Mouse (Mus musculus) lung, embryonic 15.5 days (tissue): ENCODE results near the gene Gm2042. TPM values are rescaled to one million over a fixed set of nuclear protein-coding genes. Genes with fewer than 3 reads are reported as not detected.
"Not testable (repeated sequence)": the region's sequence is repeated elsewhere in the genome, so short reads cannot be mapped to it uniquely, and the experiment has no call there.

Source experiments
- ATAC-seq: fragments of 200-750 bp; cut with Nextera tagmentation; 2 replicates; pipeline ENCODE4 v1.8.0; 2017; ENCODE audit warnings: moderate number of reproducible peaks, borderline replicate concordance; ENCODE audit not compliant: low FRiP score, low TSS enrichment; ENCODE audit errors: extremely low read depth
- H3K27ac ChIP-seq: fragments of 300-500 bp; sonication (generic); 2 replicates; pipeline ENCODE4 v1.5.1; 2015; ENCODE audit warnings: moderate library complexity, mild to moderate bottlenecking, inconsistent platforms
- H3K27me3 ChIP-seq: fragments of 300-500 bp; sonication (generic); 2 replicates; pipeline ENCODE4 v1.6.1; 2015; ENCODE audit warnings: inconsistent platforms
- H3K36me3 ChIP-seq: fragments of 300-500 bp; sonication (generic); 2 replicates; pipeline ENCODE4 v1.6.1; 2015; ENCODE audit warnings: inconsistent platforms
- H3K4me1 ChIP-seq: fragments of 300-500 bp; sonication (generic); 2 replicates; pipeline ENCODE4 v1.6.1; 2015; ENCODE audit warnings: inconsistent platforms
- H3K4me2 ChIP-seq: fragments of 300-500 bp; sonication (generic); 2 replicates; pipeline ENCODE4 v1.6.1; 2015; ENCODE audit warnings: inconsistent platforms, mild to moderate bottlenecking, moderate library complexity
- H3K4me3 ChIP-seq: fragments of 300-500 bp; sonication (generic); 2 replicates; pipeline ENCODE4 v1.5.1; 2015; ENCODE audit warnings: mild to moderate bottlenecking, inconsistent platforms
- H3K9ac ChIP-seq: fragments of 300-500 bp; sonication (generic); 2 replicates; pipeline ENCODE4 v1.6.1; 2015; ENCODE audit warnings: inconsistent platforms
- H3K9me3 ChIP-seq: fragments of 300-500 bp; sonication (generic); 2 replicates; pipeline ENCODE4 v1.6.1; 2016; ENCODE audit warnings: inconsistent platforms
- WGBS: fragments of 180-500 bp; shearing (Covaris S2); methylation state at CpG from one replicate; pipeline ENCODE4 v1.1.7; 2015; 5-methylcytosine and 5-hydroxymethylcytosine counted together
- polyA plus RNA-seq: library from polyadenylated mRNA; unstranded; fragments of >200 nt; fragmentation: Nextera tagmentation; extraction: Ambion mirVana; gene quantifications from 2 replicates; pipeline ENCODE4 v1.2.1, GENCODE M21; 2015

Gm2042 gene
- polyA plus RNA-seq, result not detected in 2 replicates

DNA sequence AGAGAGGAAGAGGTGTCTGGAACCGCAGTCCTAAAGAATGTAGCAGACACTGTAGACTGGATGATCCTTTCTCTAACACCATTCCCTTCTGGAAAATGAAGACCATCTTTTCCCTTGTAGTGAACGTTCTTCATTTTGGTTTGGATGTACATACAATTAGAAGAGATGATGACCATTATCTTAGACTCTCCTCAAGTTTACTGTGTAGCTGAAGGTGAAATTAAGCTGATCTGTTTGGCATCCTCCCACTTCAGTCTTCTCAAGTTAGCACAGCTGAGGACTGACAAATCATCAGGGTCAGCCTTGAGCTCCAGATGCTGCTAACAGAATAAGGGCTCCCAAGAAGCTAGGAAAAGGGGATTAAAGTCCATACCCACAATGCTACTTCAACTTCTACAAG lies at the start of gene Gm2042:
TSS of gene Gm2042 (plus strand) at position 301 of the 400 bp plus-strand sequence.
- not testable (repeated sequence) for H3K27ac ChIP-seq, H3K9me3 ChIP-seq, H3K4me2 ChIP-seq, ATAC-seq, H3K36me3 ChIP-seq, H3K4me3 ChIP-seq, H3K4me1 ChIP-seq, H3K9ac ChIP-seq, H3K27me3 ChIP-seq
- 77% methylated on average over 2 of the region's 2 CpGs for WGBS

DNA sequence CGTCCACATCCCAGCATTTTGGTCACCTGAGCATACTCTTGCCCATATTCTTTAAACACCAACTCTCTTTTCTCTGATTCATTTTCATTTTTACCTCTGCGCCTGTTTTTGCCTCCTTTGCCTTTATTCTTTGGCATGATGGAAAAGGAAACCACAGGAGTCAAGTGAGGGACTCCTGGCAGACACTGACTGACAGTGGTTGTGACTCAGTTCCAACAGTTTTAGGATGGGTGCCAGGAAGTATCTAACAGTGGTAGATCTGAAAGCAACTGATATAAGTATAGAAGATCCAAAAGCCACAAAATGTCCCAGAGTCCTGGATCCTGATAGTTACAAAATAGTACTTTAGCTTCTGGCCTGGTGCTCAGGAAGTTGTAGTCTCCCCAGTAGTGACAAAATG lies 34.2 kb upstream of the Gm2042 start, which contains the start of gene Gm2035:
TSS of gene Gm2035 (minus strand) at position 137 of the 400 bp plus-strand sequence.
- H3K27ac ChIP-seq, H3K4me1 ChIP-seq, H3K36me3 ChIP-seq, H3K9me3 ChIP-seq, ATAC-seq, H3K4me2 ChIP-seq, H3K4me3 ChIP-seq, H3K27me3 ChIP-seq, H3K9ac ChIP-seq: not testable (repeated sequence)
- 75% methylated on average over 2 of the region's 2 CpGs for WGBS

DNA sequence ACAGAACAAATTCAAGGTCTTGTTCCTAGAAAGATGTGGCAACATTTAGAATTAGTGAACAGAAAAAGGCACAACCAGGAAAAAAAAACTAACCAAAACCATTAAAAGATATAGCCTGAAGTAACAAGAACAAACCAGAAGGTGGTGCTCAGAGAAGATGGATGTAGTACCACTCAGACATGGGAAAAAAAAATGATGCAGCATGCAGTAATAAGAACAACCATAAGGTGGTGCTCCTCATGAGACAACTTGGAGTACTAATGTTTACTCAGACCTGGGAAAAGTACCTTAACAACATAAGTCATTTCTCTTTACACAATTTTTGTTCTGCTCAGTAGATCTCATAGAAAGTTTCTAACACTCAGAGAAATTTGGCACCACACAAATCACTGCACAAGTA lies 30.1 kb downstream of the Gm2042 start:
- H3K4me1 ChIP-seq, H3K27me3 ChIP-seq, H3K4me2 ChIP-seq, H3K4me3 ChIP-seq, ATAC-seq, H3K36me3 ChIP-seq, H3K9ac ChIP-seq, H3K27ac ChIP-seq, H3K9me3 ChIP-seq: not testable (repeated sequence)

DNA sequence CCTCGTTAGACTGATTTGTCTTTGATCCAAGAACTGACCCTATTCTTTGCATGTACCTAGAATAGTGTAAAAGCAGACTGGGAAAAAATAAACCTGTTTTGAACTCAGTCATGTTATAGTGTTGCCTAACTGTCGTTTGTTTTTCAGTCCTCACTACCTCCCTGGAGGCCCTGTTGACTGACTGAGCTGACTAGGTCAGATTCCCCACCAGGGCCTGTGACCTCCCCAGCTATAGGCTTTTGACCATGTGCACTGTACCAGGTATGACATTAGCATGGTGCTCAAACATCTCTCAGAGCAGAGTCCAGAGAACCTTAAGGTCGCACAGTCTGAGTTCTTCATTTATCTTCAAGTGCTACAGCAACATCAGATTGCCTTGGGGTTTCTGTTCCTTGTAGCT lies 50.2 kb downstream of the Gm2042 start:
- WGBS, result 60% methylated on average over 3 of the region's 3 CpGs
- not testable (repeated sequence) for H3K27me3 ChIP-seq, H3K36me3 ChIP-seq, H3K9me3 ChIP-seq, H3K4me1 ChIP-seq, H3K27ac ChIP-seq, H3K4me2 ChIP-seq, H3K9ac ChIP-seq, ATAC-seq, H3K4me3 ChIP-seq

Other genes starting within 250 kb of the Gm2042 start
- gene Gm21319, start 178.3 kb upstream of the Gm2042 start, polyA plus RNA-seq, result not detected in 2 replicates
- gene Gm21936, start 158.6 kb upstream of the Gm2042 start, polyA plus RNA-seq, result not detected in 2 replicates
- gene BB287469, start 137.5 kb upstream of the Gm2042 start, polyA plus RNA-seq, result not detected in 2 replicates
- not detected in 2 replicates for gene Gm2001, start 111.7 kb upstream of the Gm2042 start, polyA plus RNA-seq
- not detected in 2 replicates for gene Gm2016, start 80.0 kb upstream of the Gm2042 start, polyA plus RNA-seq
- not detected in 2 replicates for gene Gm2022, start 58.7 kb upstream of the Gm2042 start, polyA plus RNA-seq
- gene Gm2035, start 34.2 kb upstream of the Gm2042 start, polyA plus RNA-seq, result not detected in 2 replicates
- not detected in 2 replicates for gene Gm2075, start 57.8 kb downstream of the Gm2042 start, polyA plus RNA-seq
- gene Gm6803, start 64.7 kb downstream of the Gm2042 start, polyA plus RNA-seq, result not detected in 2 replicates
- gene Gm2056, start 72.9 kb downstream of the Gm2042 start, polyA plus RNA-seq, result not detected in 2 replicates
- gene Gm16368, start 129.6 kb downstream of the Gm2042 start, polyA plus RNA-seq, result not detected in 2 replicates
- not detected in 2 replicates for gene Gm10436, start 228.0 kb downstream of the Gm2042 start, polyA plus RNA-seq